Mouse (Mus musculus) embryonic facial prominence, embryonic 10.5 days (tissue): ENCODE results near the gene Sh2b2. TPM values are rescaled to one million over a fixed set of nuclear protein-coding genes. Genes with fewer than 3 reads are reported as not detected.

Experiments used
- DNase-seq: peaks from one replicate; pipeline ENCODE4 v3.0.0-alpha.2; 2017; ENCODE audit warnings: low spot score
- H3K27ac ChIP-seq: fragments of 300-500 bp; sonication (generic); replicated peaks from 2 replicates; pipeline ENCODE4 v1.5.1; 2016; ENCODE audit warnings: mild to moderate bottlenecking
- H3K27me3 ChIP-seq: fragments of 300-500 bp; sonication (generic); replicated peaks from 2 replicates; pipeline ENCODE4 v1.6.1; 2016; ENCODE audit warnings: low read depth, mild to moderate bottlenecking; ENCODE audit not compliant: poor library complexity, severe bottlenecking
- H3K36me3 ChIP-seq: fragments of 300-500 bp; sonication (generic); replicated peaks from 2 replicates; pipeline ENCODE4 v1.6.1; 2016; ENCODE audit warnings: mild to moderate bottlenecking, moderate library complexity
- H3K4me1 ChIP-seq: fragments of 300-500 bp; sonication (generic); 2 replicates; pipeline ENCODE4 v1.6.1; 2016
- H3K4me3 ChIP-seq: fragments of 300-500 bp; sonication (generic); 2 replicates; pipeline ENCODE4 v1.5.1; 2016; ENCODE audit warnings: mild to moderate bottlenecking, moderate library complexity
- H3K9me3 ChIP-seq: fragments of 300-500 bp; sonication (generic); 2 replicates; pipeline ENCODE4 v1.6.1; 2016; ENCODE audit warnings: mild to moderate bottlenecking
- WGBS: fragments of 180-500 bp; shearing (Covaris S2); methylation state at CpG from one replicate; pipeline ENCODE4 v1.1.7; 2016; 5-methylcytosine and 5-hydroxymethylcytosine counted together
- polyA plus RNA-seq: library from polyadenylated mRNA; unstranded; fragments of >200 nt; fragmentation: Nextera tagmentation; extraction: Ambion mirVana; gene quantifications from 2 replicates; pipeline ENCODE4 v1.2.1, GENCODE M21; 2016

Gene Sh2b2
- polyA plus RNA-seq, 1 experiment from 2014 or later = 14.1 TPM

DNA sequence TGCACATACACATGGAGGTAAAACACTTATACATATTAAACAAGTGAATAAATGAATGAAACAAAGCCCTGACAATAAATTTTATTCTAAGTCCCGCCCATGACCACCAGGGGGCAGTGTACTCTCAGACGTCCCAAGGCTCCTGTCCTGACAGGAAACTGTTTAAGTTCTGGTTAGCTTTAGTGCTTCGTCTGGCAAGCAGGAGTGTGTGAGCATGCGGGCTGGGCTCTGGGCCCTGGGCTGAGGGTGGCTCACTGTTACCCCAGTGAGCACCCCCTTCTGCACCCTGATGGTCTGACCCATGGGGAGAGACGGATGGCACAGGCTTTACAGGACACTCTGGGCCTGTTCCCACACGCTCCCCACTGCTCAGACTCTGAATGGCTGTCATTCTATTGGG, 12.6 kb upstream of the Sh2b2 start:
- Histone ChIP-seq H3K9me3 (no peaks in the 10 kb centered on the region), H3K27me3 (no peaks in the 10 kb centered on the region), H3K4me3 (no peak overlapping the region), H3K36me3 (peaks cover 21% of the 10 kb centered on the region), H3K27ac (no peak overlapping the region), H3K4me1 (0 out of 2 replicates have a peak, but pooled peaks cover 4% of the 10 kb centered on the region)
- WGBS = 36% methylated on average over 6 of the region's 6 CpGs
- peak; percentile 77 for DNase-seq

DNA sequence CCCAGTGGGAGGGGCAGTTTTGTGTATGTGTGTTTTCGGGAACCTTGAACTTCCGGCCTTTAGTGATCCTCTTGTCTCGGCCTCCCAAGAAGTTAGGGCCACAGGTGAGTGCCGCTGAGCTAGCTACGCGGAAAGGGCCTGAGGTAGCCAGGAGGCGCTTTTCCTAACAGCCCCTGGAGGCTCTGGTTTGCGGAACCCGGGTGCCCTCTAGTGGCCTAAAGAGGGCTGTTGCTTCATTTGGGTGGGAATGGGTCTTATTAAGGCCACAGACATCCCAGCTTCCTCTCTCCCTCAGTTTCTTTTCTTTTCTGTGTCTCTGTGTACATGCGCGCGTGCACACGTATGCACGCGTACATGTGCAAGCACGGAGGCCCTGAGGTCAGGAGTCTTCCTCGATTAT, 6.5 kb upstream of the Sh2b2 start:
- Histone ChIP-seq H3K27ac (no peak overlapping the region), H3K4me3 (no peak overlapping the region), H3K4me1 (peaks cover 10% of the 10 kb centered on the region; the same call in 1 of the 2 replicates), H3K36me3 (peaks cover 42% of the 10 kb centered on the region), H3K27me3 (no peaks in the 10 kb centered on the region), H3K9me3 (no peaks in the 10 kb centered on the region)
- WGBS = 11% methylated on average over 17 of the region's 17 CpGs
- DNase-seq = peak; percentile 85

GRCm38 (mm10) chr5:136251004-136251403, 4.6 kb upstream of the Sh2b2 start:
- H3K27ac ChIP-seq = no peak overlapping the region
- H3K4me1 ChIP-seq = peaks cover 17% of the 10 kb centered on the region
- no peaks in the 10 kb centered on the region for H3K27me3 ChIP-seq
- WGBS = 51% methylated on average over 7 of the region's 7 CpGs
- no peak overlapping the region for H3K4me3 ChIP-seq
- no peaks in the 10 kb centered on the region for H3K9me3 ChIP-seq
- H3K36me3 ChIP-seq = peaks cover 31% of the 10 kb centered on the region
- peak; percentile 41 for DNase-seq

- 68% methylated on average over 6 of the region's 6 CpGs for WGBS
- Histone ChIP-seq H3K27me3 (no peaks in the 10 kb centered on the region), H3K4me3 (no peak overlapping the region), H3K36me3 (peaks cover 17% of the 10 kb centered on the region), H3K4me1 (peaks cover 34% of the 10 kb centered on the region), H3K27ac (no peak overlapping the region), H3K9me3 (no peaks in the 10 kb centered on the region)
- DNase-seq = no peak
Observed at GRCm38 (mm10) chr5:136248441-136248840, 2.1 kb upstream of the Sh2b2 start.

DNA sequence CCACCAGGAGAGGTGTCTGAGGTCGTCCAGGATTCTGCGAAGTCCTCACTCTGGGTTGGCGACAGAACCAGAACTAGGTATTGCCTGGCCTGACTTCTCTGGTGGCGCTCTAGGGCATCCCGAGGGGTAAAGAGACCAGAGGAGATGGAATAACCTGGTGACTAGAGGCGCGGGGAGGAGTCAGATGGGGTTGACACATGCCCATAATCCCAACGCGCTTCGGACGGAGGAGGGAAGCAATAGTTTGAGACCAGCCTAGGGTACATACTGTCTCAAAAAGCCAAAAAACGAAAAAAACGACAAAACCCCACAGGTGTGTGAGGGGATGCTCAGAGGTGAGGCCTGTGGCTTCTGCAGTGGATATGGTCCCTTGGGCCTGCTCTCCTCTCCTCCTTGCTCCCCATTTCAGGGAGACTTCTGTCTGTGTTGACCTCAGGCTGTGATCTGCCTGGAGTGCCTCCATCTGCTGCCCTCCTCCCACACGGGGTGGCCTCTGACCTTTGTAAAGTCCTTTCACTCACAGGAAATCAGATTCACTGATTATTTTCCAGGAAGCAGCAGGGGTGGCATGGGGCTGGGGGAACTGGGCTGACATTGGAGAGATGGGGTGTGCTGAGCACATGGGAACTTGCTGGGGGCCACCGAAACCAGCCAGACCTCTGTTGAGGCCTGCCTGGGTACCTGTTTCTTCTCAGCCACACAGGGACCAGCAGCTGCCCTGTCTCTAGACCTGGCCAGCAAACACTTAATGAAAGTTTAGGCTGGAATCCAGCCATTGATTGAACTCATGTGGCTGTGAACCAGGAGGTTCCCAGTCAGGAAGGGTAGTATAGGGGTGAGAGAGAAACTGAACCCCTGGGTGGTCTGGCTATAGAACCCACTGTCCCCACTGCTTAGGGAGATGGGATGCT, 560 bp downstream of the Sh2b2 start:
- Histone ChIP-seq H3K4me1 (peaks cover 55% of the 10 kb centered on the region), H3K36me3 (peaks cover 16% of the 10 kb centered on the region), H3K4me3 (peak overlapping the region; percentile 79), H3K27ac (peak overlapping the region; percentile 88), H3K9me3 (no peaks in the 10 kb centered on the region), H3K27me3 (no peaks in the 10 kb centered on the region)
- WGBS = 6% methylated on average over 15 of the region's 15 CpGs
- peak; percentile 36 for DNase-seq

DNA sequence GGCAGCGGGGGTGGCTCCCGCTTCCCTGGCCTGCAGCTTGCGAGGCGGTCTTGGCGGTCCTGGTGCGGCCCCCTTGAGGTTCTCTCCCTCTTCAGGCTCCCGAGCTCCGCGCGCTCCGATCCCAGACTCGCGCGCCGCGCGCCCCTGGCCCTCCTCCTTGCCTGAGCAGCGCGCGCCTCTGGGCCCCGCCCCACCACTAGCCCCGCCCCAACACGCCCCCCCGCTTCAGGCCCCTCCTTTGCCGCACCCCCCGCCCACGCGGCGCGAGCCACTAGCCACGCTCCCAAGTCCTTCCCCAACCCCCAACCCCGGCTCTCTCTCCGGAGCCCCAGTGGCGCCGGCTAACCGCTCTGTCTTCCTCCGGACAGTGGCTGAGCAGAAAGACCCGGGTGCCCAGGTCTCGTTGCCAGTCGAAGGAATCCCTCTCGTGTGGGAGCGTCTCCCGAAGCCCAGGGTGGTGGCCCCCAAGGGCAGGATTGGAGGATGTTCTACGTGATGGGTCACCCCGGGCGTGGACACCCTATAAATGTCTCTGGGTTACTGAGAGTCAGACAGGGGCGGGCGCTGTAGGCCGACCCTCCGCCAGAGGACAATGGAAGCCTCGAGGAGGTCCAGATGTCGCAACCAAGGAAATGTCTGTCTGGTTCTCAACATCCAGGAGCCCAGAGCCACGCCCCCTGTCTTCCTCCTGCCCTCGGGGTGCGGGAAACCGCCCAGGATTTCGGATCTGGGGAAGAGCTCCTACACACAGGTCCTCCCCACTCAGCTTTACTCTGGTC, 1.4 kb downstream of the Sh2b2 start:
- WGBS = under 1% methylated on average over 56 of the region's 57 CpGs

DNA sequence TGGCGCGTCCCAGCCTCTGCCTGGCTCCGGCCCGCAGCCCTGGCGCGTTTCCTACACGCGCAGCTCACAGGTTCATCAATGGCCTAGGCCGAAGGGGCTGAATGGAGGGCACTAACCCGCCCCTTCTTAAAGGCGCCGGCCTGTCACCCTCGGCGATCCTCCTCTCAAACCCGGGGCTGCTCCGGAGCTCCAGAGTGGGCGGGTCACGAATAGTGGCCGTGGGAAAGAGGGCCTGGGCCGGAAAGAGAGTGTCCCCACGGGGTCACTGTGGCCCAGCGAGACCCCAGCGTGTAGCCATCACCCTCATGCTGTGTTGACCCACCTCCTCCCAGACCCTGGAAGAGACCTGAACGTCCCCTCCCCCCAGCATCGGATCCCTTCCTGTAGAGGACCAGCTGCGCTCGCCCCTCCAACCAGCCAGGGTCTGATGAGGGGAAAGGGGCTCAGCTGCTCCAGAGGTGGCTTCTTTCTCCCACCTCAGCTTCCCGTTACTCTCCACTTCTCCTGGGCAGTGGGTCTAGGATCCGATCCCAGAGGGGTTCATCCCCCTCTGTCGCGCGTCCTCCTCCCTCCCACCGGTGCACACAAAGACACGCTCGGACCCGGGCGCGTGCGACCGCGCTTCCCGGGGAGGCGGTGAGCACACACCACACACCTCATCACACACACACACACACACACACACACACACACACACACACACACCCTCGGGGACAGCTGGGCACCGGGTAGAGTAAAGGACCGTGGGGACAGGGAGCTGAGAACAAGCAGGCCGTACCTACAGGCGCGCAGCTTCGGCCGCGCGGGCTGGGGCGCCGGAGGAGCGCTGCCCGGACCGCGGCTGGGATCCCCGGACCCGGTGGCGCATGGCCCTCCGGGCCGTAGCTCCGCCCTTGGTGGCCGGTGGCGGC, 2.2 kb downstream of the Sh2b2 start:
- Histone ChIP-seq H3K36me3 (peaks cover 7% of the 10 kb centered on the region), H3K27me3 (no peaks in the 10 kb centered on the region), H3K27ac (peak overlapping the region; percentile 88), H3K4me3 (peak overlapping the region; percentile 79), H3K9me3 (no peaks in the 10 kb centered on the region), H3K4me1 (peaks cover 63% of the 10 kb centered on the region)
- WGBS = under 1% methylated on average over 67 of the region's 67 CpGs
- peak; percentile 75 for DNase-seq

More for the DNA sequence above, 1.4 kb downstream of the Sh2b2 start:
- Histone ChIP-seq H3K4me1 (peaks cover 63% of the 10 kb centered on the region), H3K36me3 (peaks cover 12% of the 10 kb centered on the region), H3K27me3 (no peaks in the 10 kb centered on the region), H3K4me3 (peak overlapping the region; percentile 79), H3K9me3 (no peaks in the 10 kb centered on the region), H3K27ac (peak overlapping the region; percentile 88)
- peak; percentile 94 for DNase-seq

DNA sequence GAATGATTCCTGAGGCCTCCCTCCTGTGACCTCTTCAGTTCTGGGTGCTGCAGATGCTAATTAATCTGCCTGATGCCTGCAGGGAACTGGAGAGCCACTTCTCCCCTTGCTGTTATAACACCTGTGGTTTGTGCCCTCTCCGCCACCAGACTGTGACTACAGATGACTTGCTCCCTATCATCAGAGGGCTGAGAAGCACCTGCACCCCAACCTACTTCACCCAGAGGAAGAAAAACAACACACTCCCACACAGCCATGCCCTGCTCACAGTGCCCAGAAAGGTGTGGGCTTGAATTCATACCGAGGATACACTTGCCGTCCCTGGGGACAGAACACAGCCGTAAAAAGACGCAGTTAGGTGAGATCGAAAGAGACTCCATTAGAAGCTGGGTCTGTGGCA, 5.2 kb downstream of the Sh2b2 start:
- no peak for DNase-seq
- Histone ChIP-seq H3K4me1 (peaks cover 68% of the 10 kb centered on the region), H3K36me3 (peaks cover 7% of the 10 kb centered on the region; the same call in 1 of the 2 replicates), H3K4me3 (no peak overlapping the region), H3K27ac (no peak overlapping the region), H3K27me3 (peaks cover 5% of the 10 kb centered on the region), H3K9me3 (no peaks in the 10 kb centered on the region)
- 86% methylated on average over 6 of the region's 6 CpGs for WGBS

GRCm38 (mm10) chr5:136240381-136240780, 6.0 kb downstream of the Sh2b2 start:
- Histone ChIP-seq H3K9me3 (no peaks in the 10 kb centered on the region), H3K27ac (no peak overlapping the region), H3K4me3 (no peak overlapping the region), H3K4me1 (peaks cover 60% of the 10 kb centered on the region), H3K27me3 (peaks cover 5% of the 10 kb centered on the region), H3K36me3 (peaks cover 7% of the 10 kb centered on the region; the same call in 1 of the 2 replicates)
- DNase-seq = peak; percentile 30
- WGBS = 53% methylated on average over 1 of the region's 1 CpGs

DNA sequence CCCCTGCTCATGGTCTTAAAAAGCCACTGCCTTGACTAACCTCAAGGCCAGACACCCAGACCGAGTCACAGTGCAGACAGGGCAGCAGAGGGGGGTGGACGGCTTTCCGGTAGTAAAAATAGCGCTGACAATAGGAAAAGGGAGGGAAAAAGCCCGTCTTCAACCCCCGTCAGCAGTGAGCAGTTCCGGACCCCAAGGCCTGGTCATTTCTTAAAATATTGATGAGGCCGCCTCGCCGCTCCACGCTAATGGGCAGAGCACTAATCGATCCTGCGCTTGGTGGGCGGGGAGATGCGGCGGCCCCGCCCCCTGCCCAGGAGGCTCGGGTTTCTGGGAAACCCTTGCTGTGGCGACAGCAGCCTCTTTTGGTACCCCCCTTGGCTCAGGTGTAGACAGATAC, 8.7 kb downstream of the Sh2b2 start:
- WGBS = 1% methylated on average over 19 of the region's 19 CpGs
- H3K27ac ChIP-seq = no peak overlapping the region; the same call in 1 of the 2 replicates
- peaks cover 11% of the 10 kb centered on the region; the same call in 1 of the 2 replicates for H3K36me3 ChIP-seq
- peak; percentile 47 for DNase-seq
- peaks cover 19% of the 10 kb centered on the region for H3K27me3 ChIP-seq
- no peaks in the 10 kb centered on the region for H3K9me3 ChIP-seq
- peaks cover 53% of the 10 kb centered on the region for H3K4me1 ChIP-seq
- peak overlapping the region; percentile 53 for H3K4me3 ChIP-seq

GRCm38 (mm10) chr5:136236611-136237010, 9.7 kb downstream of the Sh2b2 start:
- peaks cover 28% of the 10 kb centered on the region for H3K27me3 ChIP-seq
- WGBS = 82% methylated on average over 5 of the region's 5 CpGs
- no peak for DNase-seq
- peaks cover 54% of the 10 kb centered on the region for H3K4me1 ChIP-seq
- H3K9me3 ChIP-seq = no peaks in the 10 kb centered on the region
- H3K27ac ChIP-seq = no peak overlapping the region
- H3K4me3 ChIP-seq = no peak overlapping the region
- peaks cover 14% of the 10 kb centered on the region for H3K36me3 ChIP-seq
